Mouse (Mus musculus) liver, adult 2 months (tissue): ENCODE results near the gene Qrich2. TPM values are rescaled to one million over a fixed set of nuclear protein-coding genes. Genes with fewer than 3 reads are reported as not detected.

Experiments used
- DNase-seq: peaks from one replicate; pipeline ENCODE4 v3.0.0-alpha.2; 2011; ENCODE audit warnings: low read depth, low spot score; ENCODE audit errors: extremely low read depth
- H3K27ac ChIP-seq: fragments of 200-500 bp; replicated peaks from 2 replicates; pipeline ENCODE4 v1.5.1; 2012; ENCODE audit warnings: low read depth, mild to moderate bottlenecking, control low read depth, inconsistent platforms, low read length; ENCODE audit not compliant: insufficient read depth
- H3K27me3 ChIP-seq: fragments of 200-500 bp; 2 replicates; pipeline ENCODE4 v1.6.1; 2012; ENCODE audit warnings: mild to moderate bottlenecking, moderate library complexity, low read length, inconsistent platforms; ENCODE audit not compliant: control insufficient read depth, insufficient read depth
- H3K36me3 ChIP-seq: fragments of 200-500 bp; 2 replicates; pipeline ENCODE4 v1.6.1; 2012; ENCODE audit warnings: low read length, inconsistent platforms; ENCODE audit not compliant: control insufficient read depth, insufficient read depth
- H3K4me1 ChIP-seq: fragments of 200-500 bp; 2 replicates; pipeline ENCODE4 v1.6.1; 2011; ENCODE audit warnings: low read length; ENCODE audit not compliant: control insufficient read depth, insufficient read depth
- H3K4me3 ChIP-seq: fragments of 200-500 bp; 2 replicates; pipeline ENCODE4 v1.5.1; 2011; ENCODE audit warnings: low read depth, mild to moderate bottlenecking, control low read depth, low read length, moderate library complexity; ENCODE audit not compliant: insufficient read depth
- H3K79me2 ChIP-seq: fragments of 200-500 bp; 2 replicates; pipeline ENCODE4 v1.6.1; 2012; ENCODE audit warnings: inconsistent platforms, mild to moderate bottlenecking, low read length, moderate library complexity; ENCODE audit not compliant: control insufficient read depth, insufficient read depth
- H3K9ac ChIP-seq: fragments of 200-500 bp; 2 replicates; pipeline ENCODE4 v1.6.1; 2012; ENCODE audit warnings: low read depth, mild to moderate bottlenecking, control low read depth, inconsistent platforms, low read length
- CTCF ChIP-seq: fragments of 200-500 bp; IDR thresholded peaks from 2 replicates; pipeline ENCODE4 v1.5.1; 2011; ENCODE audit warnings: low read depth, low read length, control low read depth
- POLR2A ChIP-seq: fragments of 200-500 bp; IDR thresholded peaks from 2 replicates; pipeline ENCODE4 v1.6.1; 2011; ENCODE audit warnings: low read length, control low read depth; ENCODE audit not compliant: insufficient read depth; ENCODE audit errors: extremely low read depth
- WGBS: fragments of 180-500 bp; shearing (Covaris S2); methylation state at CpG from one replicate; pipeline ENCODE4 v1.1.7; 2018; 5-methylcytosine and 5-hydroxymethylcytosine counted together
- polyA plus RNA-seq: library from polyadenylated mRNA; depleted of rRNA; stranded (reverse); fragments of >200 nt; gene quantifications from 2 replicates; pipeline ENCODE4 v1.2.3, GENCODE M21; 2012
- total RNA-seq: library from RNA; depleted of rRNA; stranded (reverse); fragments of >200 nt; gene quantifications from 2 replicates; pipeline ENCODE4 v1.2.3, GENCODE M21; 2014

Gene Qrich2
- total and polyA plus RNA-seq, 2 experiments, result 0.11 TPM; not detected in 1

DNA sequence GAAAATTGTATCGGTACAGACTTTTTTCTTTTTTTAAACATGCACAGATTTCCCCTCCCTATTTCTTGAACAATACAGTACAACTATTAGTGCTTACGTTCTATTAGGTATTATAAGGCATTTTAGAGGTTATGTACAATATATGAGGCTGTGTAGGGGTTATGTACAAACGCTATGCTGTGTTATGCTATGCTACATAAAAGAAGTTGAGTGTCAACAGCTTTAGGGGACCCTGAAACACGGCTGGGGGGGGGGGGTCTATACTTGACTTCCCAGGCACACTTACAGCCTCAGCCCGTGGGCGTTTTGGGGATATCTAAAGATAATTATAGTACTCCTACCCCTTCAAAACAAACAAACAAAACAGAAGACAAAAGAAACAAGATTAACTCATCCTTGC, 33.9 kb downstream of the Qrich2 start:
- WGBS, result 67% methylated on average over 6 of the region's 6 CpGs
- TF ChIP-seq POLR2A, result no peak
- no peak for TF ChIP-seq CTCF
- DNase-seq, result no peak
- Histone ChIP-seq H3K27ac (no peak overlapping the region), H3K79me2 (no peaks in the 10 kb centered on the region), H3K36me3 (peaks cover 1% of the 10 kb centered on the region; the same call in 1 of the 2 replicates), H3K4me1 (peaks cover 8% of the 10 kb centered on the region; the same call in 1 of the 2 replicates), H3K4me3 (no peak overlapping the region), H3K27me3 (no peaks in the 10 kb centered on the region), H3K9ac (no peak overlapping the region)

DNA sequence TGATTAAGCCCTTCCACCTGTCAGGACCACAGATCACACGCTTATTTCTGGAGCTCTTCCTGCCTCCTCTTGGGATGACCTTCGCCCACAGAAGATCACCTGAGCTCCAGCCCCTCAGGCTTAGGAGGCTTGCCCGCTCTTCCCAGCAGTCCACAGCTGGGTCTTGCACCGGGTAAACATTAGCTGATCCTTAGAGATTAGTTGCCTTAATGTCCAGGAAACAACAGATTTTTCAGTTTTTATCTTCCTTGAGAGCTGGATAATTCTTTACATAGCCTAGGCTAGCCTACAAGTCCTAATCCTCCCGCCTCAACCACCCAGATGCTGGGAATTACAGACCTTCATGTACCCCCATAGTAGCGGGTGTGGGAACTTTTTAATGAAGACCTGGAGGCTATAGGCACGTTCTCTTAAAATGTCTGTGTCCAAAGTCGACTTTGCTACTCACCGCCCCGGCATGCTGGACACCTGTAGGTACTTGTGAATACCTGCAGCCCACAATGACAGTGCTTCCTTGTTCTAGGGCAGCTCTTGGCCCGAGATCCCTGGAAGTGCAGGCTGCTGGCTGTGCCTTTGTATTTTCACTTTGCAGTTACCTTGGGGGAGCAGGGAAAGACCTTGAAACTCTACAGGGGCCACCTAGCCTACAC, 34.5 kb downstream of the Qrich2 start:
- Histone ChIP-seq H3K27ac (no peak overlapping the region), H3K4me1 (peaks cover 8% of the 10 kb centered on the region; the same call in 1 of the 2 replicates), H3K9ac (no peak overlapping the region), H3K4me3 (no peak overlapping the region), H3K79me2 (no peaks in the 10 kb centered on the region), H3K27me3 (no peaks in the 10 kb centered on the region), H3K36me3 (peaks cover 1% of the 10 kb centered on the region; the same call in 1 of the 2 replicates)
- no peak for TF ChIP-seq CTCF
- WGBS, result 40% methylated on average over 11 of the region's 11 CpGs
- DNase-seq, result no peak

DNA sequence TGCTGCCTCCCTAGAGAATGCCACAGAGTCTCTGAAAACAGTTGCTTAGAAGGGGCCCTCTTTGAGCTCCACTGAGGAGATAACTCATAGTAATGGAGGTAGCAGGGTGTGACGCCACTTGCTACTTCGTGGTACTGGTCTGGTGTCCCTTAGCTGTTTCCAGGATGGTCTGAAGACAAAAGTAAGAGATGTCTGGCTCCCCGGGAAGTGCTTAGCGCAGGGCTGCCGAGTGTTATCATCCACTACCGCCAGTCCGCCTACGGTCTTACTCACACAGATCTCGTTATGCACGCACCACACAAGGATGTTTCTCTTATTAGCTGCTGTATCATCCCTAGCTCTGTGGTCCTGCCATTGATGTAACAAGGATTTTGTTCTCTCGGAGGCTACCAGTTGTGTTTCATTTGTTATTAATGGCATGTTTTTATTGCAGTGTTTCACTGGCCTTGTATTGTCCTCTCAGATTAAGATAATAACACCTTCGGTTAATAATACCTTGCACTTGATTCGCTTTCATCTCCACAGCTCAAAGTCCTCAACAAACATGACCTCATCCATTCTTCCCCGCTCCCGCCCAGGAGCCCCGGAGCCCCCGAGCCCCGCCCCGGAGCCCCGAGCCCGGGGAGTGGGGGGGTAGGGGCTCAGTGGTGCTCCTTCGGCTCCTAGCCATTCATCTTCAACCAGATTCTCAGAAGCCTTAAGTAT, 35.2 kb downstream of the Qrich2 start:
- H3K4me3 ChIP-seq, result no peak overlapping the region
- no peak overlapping the region for H3K27ac ChIP-seq

DNA sequence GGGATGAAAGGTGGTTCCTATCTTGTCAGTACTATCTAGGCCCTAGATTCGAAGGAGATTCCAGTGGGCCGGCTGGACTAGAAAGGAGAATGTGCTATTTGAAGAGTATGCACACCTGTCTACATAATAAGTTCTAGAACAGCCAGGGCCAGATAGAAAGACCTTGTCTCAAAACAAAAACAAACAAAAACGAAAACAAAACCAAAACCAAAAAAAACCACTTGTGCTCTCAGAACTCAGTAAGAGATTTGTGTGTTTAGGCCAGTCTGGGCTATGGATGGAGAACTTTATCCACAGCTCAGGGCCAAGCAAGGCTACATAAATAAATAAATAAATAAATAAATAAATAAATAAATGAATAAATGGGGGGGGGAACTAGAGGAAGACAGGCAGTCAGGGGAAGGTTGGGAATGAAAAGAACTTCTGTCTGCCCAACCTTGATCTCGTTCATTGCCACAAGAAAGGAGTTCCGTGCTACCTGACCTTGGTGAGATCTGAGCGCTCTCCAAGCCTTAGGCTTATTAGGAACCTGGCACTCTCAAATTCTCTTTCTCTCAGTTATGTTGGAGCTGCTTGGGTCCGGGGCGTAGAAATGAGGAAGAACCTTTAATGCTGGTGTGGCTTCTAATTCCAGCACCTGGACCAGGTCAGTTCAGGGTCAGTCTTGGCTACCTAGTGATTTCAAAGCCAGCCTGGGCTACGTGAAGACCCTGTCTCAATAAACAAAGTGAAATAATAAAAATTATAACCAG, 36.0 kb downstream of the Qrich2 start:
- peaks cover 5% of the 10 kb centered on the region; the same call in 1 of the 2 replicates for H3K4me1 ChIP-seq
- H3K4me3 ChIP-seq, result no peak overlapping the region
- 90% methylated on average over 9 of the region's 9 CpGs for WGBS
- no peak for DNase-seq
- H3K27me3 ChIP-seq, result no peaks in the 10 kb centered on the region
- H3K27ac ChIP-seq, result no peak overlapping the region
- TF ChIP-seq POLR2A (no peak), CTCF (no peak)
- no peak overlapping the region for H3K9ac ChIP-seq
- H3K36me3 ChIP-seq, result no peaks in the 10 kb centered on the region
- H3K79me2 ChIP-seq, result no peaks in the 10 kb centered on the region

More for the DNA sequence above, 35.2 kb downstream of the Qrich2 start:
- Histone ChIP-seq H3K36me3 (peaks cover 1% of the 10 kb centered on the region; the same call in 1 of the 2 replicates), H3K4me1 (peaks cover 8% of the 10 kb centered on the region; the same call in 1 of the 2 replicates), H3K9ac (no peak overlapping the region), H3K27me3 (no peaks in the 10 kb centered on the region), H3K79me2 (no peaks in the 10 kb centered on the region)
- TF ChIP-seq CTCF (no peak), POLR2A (no peak)
- 31% methylated on average over 22 of the region's 22 CpGs for WGBS
- no peak for DNase-seq

DNA sequence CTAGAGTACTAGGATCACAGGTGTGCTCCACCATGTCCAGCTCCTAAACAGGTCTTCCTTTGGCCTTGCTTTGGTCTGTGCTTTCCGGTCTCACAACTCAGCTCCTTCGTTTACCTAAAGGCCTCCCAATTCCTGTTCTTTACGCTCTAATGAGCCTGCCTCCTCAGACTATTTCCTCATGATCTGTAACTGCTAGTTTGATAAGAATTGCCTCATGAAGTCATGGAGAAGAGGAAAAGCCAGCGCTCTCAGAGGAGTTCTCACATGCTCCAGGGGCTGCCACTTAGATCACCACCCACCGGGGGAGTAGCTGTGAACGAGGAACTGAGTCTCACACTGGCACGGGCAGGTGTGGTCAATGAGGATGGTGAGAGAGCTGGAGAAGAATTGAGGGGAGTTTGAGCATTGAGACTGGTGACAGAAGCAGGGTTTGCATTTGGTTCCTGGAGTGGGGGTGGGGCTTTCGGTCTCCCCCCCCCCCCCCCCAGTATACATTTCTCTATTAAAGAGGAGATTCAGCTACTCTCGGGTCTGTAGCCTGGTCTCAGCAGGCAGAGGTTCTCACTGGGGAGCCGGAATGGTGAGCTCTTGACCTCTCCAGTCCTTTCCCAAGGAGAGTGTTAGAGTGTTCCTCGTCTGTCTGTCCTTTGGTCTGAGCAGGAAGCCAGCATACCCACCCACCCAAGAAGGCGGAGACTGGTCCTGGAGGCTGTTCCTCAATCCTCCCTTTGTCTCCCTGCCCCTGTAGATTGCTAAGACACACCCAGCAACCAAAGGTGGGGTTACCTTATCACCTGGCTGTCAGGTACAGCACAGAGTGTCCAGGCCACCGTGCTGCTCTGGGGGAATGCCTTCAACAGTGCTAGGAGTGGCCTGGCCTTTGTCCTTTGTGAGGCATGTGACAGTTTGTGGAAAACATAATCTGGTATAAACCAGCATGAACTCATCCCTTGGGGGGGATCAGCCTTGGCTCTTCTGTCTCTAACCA, 36.9 kb downstream of the Qrich2 start:
- no peak for DNase-seq
- 76% methylated on average over 13 of the region's 13 CpGs for WGBS
- Histone ChIP-seq H3K27me3 (no peaks in the 10 kb centered on the region), H3K4me1 (peaks cover 2% of the 10 kb centered on the region; the same call in 1 of the 2 replicates), H3K27ac (no peak overlapping the region), H3K9ac (no peak overlapping the region), H3K36me3 (no peaks in the 10 kb centered on the region), H3K4me3 (no peak overlapping the region), H3K79me2 (no peaks in the 10 kb centered on the region)
- TF ChIP-seq CTCF (no peak), POLR2A (no peak)
